Mouse (Mus musculus) MEL (cell line): ENCODE measurements around the gene Sgpl1.

Experiments
- CHD1 ChIP-seq: IDR thresholded peaks from 2 replicates; pipeline ENCODE4 v1.6.1; 2012; ENCODE audit warnings: low read depth, mild to moderate bottlenecking, inconsistent platforms, low read length, improper control_type of control experiment
- CHD2 ChIP-seq: IDR thresholded peaks from 2 replicates; pipeline ENCODE4 v1.6.1; 2011; ENCODE audit warnings: low read length, improper control_type of control experiment
- EP300 ChIP-seq, 2 experiments: IDR thresholded peaks; 2 replicates each; pipeline ENCODE4 v1.6.1; 2011; ENCODE audit warnings: improper control_type of control experiment in 2 of 2, low read length in 2 of 2, low read depth in 1 of 2, mild to moderate bottlenecking in 1 of 2
- NELFE ChIP-seq: IDR thresholded peaks from 2 replicates; pipeline ENCODE4 v1.6.1; 2011; ENCODE audit warnings: low read depth, low read length, improper control_type of control experiment
- SMC3 ChIP-seq: IDR thresholded peaks from 2 replicates; pipeline ENCODE4 v1.6.1; 2011; ENCODE audit warnings: low read depth, low read length, improper control_type of control experiment

DNA sequence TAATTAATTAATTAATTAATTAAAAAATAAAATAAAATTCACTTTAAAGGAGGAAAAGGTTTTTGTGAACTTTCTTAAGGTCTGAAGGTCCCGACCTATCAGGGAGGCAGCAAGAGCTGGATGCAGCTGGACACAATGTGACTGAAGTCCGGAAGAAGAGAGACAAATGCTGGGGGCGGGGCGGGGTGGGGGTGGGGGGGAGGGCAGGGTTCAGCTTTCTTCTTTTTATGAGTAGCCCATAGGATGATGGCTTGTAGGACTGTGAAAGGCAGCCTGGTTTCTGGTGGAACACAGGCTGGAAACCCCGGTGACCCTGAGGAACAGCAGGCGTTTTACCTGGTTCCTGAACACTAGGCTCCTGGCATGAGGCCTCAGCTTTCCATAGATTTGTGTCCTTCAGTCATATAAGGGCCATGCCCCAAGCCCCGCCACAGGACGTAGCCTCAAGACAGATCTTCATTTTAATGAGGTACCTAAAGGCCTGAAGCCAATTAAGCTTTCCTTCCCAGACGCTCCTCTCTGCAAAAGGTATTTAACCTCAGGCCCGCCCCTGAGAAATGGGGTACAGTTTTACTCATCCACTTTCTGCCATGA lies 84.1 kb downstream of the Sgpl1 start:
- TF ChIP-seq SMC3 (no peak), NELFE (no peak), CHD1 (no peak), EP300 (IDR thresholded peaks at IDR 0.05; ENCODE audit: low read depth in 1 of 2, low read length in 2 of 2) (no peak), CHD2 (no peak)
